Mouse (Mus musculus) embryonic facial prominence, embryonic 15.5 days (tissue): ENCODE results near the gene Gtf2h3. TPM values are rescaled to one million over a fixed set of nuclear protein-coding genes. Genes with fewer than 3 reads are reported as not detected.
A peak's percentile ranks its signal among the peaks of the same experiment; 100 is the strongest.

Experiments
- ATAC-seq: fragments of 200-750 bp; cut with Nextera tagmentation; 2 replicates; pipeline ENCODE4 v1.8.0; 2017; ENCODE audit warnings: low read depth, moderate TSS enrichment; ENCODE audit not compliant: insufficient number of reproducible peaks, low FRiP score, low TSS enrichment
- H3K27ac ChIP-seq: fragments of 300-500 bp; sonication (generic); replicated peaks from 2 replicates; pipeline ENCODE4 v1.5.1; 2015; ENCODE audit warnings: mild to moderate bottlenecking, inconsistent platforms
- H3K27me3 ChIP-seq: fragments of 300-500 bp; sonication (generic); 2 replicates; pipeline ENCODE4 v1.6.1; 2015; ENCODE audit warnings: inconsistent platforms
- H3K36me3 ChIP-seq: fragments of 300-500 bp; sonication (generic); 2 replicates; pipeline ENCODE4 v1.6.1; 2015; ENCODE audit warnings: mild to moderate bottlenecking, inconsistent platforms
- H3K4me1 ChIP-seq: fragments of 300-500 bp; sonication (generic); 2 replicates; pipeline ENCODE4 v1.6.1; 2015; ENCODE audit warnings: inconsistent platforms
- H3K4me2 ChIP-seq: fragments of 300-500 bp; sonication (generic); replicated peaks from 2 replicates; pipeline ENCODE4 v1.6.1; 2015; ENCODE audit warnings: mild to moderate bottlenecking, inconsistent platforms
- H3K4me3 ChIP-seq: fragments of 300-500 bp; sonication (generic); replicated peaks from 2 replicates; pipeline ENCODE4 v1.5.1; 2015; ENCODE audit warnings: mild to moderate bottlenecking, inconsistent platforms
- H3K9ac ChIP-seq: fragments of 300-500 bp; sonication (generic); 2 replicates; pipeline ENCODE4 v1.6.1; 2015; ENCODE audit warnings: inconsistent platforms
- H3K9me3 ChIP-seq: fragments of 300-500 bp; sonication (generic); replicated peaks from 2 replicates; pipeline ENCODE4 v1.6.1; 2016; ENCODE audit warnings: inconsistent platforms
- WGBS: fragments of 180-500 bp; shearing (Covaris S2); methylation state at CpG from one replicate; pipeline ENCODE4 v1.1.7; 2015; 5-methylcytosine and 5-hydroxymethylcytosine counted together
- polyA plus RNA-seq: library from polyadenylated mRNA; unstranded; fragments of >200 nt; fragmentation: Nextera tagmentation; extraction: Ambion mirVana; gene quantifications from 2 replicates; pipeline ENCODE4 v1.2.1, GENCODE M21; 2015

The Gtf2h3 gene
- polyA plus RNA-seq: 58.2 and 60.3 TPM in 2 replicates

DNA sequence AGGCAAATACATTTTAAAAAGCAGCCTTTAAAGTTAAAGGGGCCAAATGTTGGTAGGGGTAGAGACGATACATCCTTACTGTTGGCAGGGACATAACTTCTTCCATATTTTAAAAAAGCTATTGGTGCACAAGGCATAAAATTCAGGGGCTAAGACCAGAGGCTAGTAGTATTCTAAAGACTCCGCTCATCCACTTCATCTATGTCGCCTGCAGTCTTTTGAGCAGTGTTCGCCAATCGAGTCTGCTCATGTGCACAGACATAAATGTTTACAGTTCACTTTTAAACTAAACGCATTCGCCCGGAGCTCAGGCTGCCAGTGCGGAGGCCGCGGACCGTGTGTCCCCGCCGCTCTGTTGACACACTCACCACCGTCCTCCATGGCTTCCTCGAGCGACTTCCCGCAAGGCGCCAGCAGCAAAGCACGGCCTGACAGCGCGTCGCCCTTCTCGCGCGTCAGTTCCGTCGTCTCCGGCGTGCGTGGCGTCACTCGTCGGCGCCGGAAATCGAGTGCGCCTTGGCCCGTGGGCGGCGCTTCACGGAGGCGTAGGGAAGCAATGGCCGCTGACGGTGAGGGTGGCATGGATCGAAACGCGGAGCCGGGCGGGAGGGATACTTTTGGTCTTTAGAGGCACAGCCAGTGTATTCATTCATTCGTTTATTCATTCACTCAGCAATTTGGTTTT is at the start of gene Gtf2h3, which contains the start of gene Eif2b1:
TSS of gene Gtf2h3 (plus strand) at position 508 of the 685 bp plus-strand sequence.
TSS of gene Eif2b1 (minus strand) at position 499 of the 685 bp plus-strand sequence.
- WGBS: 1% methylated on average over 51 of the region's 51 CpGs
- peak within 1 kb of the TSS; percentile 85 for H3K4me2 ChIP-seq
- peaks cover 48% of the 10 kb centered on the region for H3K36me3 ChIP-seq
- peak; percentile 88 for ATAC-seq
- H3K9ac ChIP-seq: peak within 1 kb of the TSS; percentile 68
- H3K9me3 ChIP-seq: no peaks in the 10 kb centered on the region
- H3K27me3 ChIP-seq: no peaks in the 10 kb centered on the region
- 0 out of 2 replicates have a peak within 1 kb of the TSS, but pooled peaks have one; percentile 34 for H3K27ac ChIP-seq
- H3K4me3 ChIP-seq: peak within 1 kb of the TSS; percentile 84
- H3K4me1 ChIP-seq: peaks cover 22% of the 10 kb centered on the region

- ATAC-seq: no peak
- Histone ChIP-seq H3K9ac (0 out of 2 replicates have a peak overlapping the region, but pooled peaks have one; percentile 45), H3K4me1 (peaks cover 37% of the 10 kb centered on the region), H3K4me3 (peak overlapping the region; percentile 86), H3K27me3 (no peaks in the 10 kb centered on the region), H3K9me3 (no peaks in the 10 kb centered on the region), H3K27ac (peak overlapping the region; percentile 52), H3K4me2 (peak overlapping the region; percentile 80), H3K36me3 (no peaks in the 10 kb centered on the region)
- WGBS: 11% methylated on average over 8 of the region's 8 CpGs
Measured at GRCm38 (mm10) chr5:124529191-124529651, 49.7 kb upstream of the Gtf2h3 start.

GRCm38 (mm10) chr5:124529697-124530096 is 49.2 kb upstream of the Gtf2h3 start:
- 31% methylated on average over 8 of the region's 8 CpGs for WGBS
- peak overlapping the region; percentile 52; the same call in 1 of the 2 replicates for H3K27ac ChIP-seq

DNA sequence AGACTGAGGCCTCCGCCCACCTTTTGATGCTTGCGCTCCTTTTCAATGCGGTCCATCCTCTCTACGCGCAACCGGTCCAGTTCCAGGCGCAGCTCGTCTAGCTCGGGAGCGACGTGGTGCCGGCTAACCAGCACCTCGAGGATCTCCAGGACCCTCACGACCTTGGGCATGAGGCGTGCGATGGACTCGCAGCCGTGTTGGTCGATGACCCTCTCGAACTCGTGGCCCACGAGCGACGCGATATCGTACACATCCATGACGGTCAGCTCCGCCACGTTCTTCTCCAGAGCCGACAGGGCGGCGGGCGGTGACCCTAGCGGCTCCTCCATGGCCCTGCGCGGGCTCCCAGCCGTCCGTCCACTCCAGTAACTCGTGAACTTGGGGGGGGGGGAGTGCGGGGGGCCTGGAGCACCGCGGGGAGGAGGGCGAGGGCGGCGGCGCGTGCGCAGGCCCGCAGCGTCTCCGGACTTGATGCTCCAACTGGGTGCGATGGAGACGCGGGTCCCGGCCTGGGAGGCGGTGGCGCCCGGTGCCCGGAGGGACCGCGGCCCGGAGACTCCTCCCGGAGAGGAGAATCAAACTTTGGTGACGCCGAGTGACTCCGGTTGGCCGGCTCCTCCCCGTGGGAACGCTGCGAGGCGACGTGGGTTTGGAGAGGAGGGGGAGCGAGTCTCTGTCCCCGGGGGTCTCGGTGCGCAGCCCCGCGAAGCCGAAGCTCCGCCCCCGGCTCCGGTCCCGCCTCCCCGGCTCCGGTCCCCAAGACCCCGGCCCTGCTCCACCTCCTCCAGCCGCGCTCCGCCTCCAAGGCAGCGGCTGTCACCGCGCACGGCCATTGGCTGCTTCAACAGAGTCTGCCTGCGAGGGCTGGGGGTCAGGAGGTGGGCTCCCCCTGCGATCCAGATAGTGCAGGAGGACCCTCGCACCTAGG is 48.0 kb upstream of the Gtf2h3 start, which contains the start of gene Rilpl1:
TSS of gene Rilpl1 (minus strand) at position 737 of the 928 bp plus-strand sequence.
- Histone ChIP-seq H3K27me3 (no peaks in the 10 kb centered on the region), H3K4me3 (peak within 1 kb of the TSS; percentile 86), H3K4me2 (peak within 1 kb of the TSS; percentile 80), H3K27ac (peak within 1 kb of the TSS; percentile 86), H3K9ac (peak within 1 kb of the TSS; percentile 58), H3K4me1 (peaks cover 37% of the 10 kb centered on the region), H3K36me3 (no peaks in the 10 kb centered on the region), H3K9me3 (no peaks in the 10 kb centered on the region)
- ATAC-seq: peak; percentile 92
- under 1% methylated on average over 89 of the region's 96 CpGs for WGBS

More at GRCm38 (mm10) chr5:124529697-124530096, 49.2 kb upstream of the Gtf2h3 start:
- ATAC-seq: no peak
- H3K36me3 ChIP-seq: no peaks in the 10 kb centered on the region
- H3K4me2 ChIP-seq: peak overlapping the region; percentile 80
- peaks cover 37% of the 10 kb centered on the region for H3K4me1 ChIP-seq
- H3K27me3 ChIP-seq: no peaks in the 10 kb centered on the region
- H3K9me3 ChIP-seq: no peaks in the 10 kb centered on the region
- H3K4me3 ChIP-seq: peak overlapping the region; percentile 86
- no peak overlapping the region for H3K9ac ChIP-seq

- ATAC-seq: 0 out of 2 replicates have a peak, but pooled peaks have one; percentile 2
- WGBS: 15% methylated on average over 14 of the region's 14 CpGs
- no peaks in the 10 kb centered on the region for H3K9me3 ChIP-seq
- peaks cover 37% of the 10 kb centered on the region for H3K4me1 ChIP-seq
- H3K36me3 ChIP-seq: no peaks in the 10 kb centered on the region
- H3K4me3 ChIP-seq: peak overlapping the region; percentile 86
- no peaks in the 10 kb centered on the region for H3K27me3 ChIP-seq
- H3K9ac ChIP-seq: peak overlapping the region; percentile 58
- peak overlapping the region; percentile 80 for H3K4me2 ChIP-seq
- H3K27ac ChIP-seq: peak overlapping the region; percentile 86
Measured at GRCm38 (mm10) chr5:124531583-124531930, 47.4 kb upstream of the Gtf2h3 start.

DNA sequence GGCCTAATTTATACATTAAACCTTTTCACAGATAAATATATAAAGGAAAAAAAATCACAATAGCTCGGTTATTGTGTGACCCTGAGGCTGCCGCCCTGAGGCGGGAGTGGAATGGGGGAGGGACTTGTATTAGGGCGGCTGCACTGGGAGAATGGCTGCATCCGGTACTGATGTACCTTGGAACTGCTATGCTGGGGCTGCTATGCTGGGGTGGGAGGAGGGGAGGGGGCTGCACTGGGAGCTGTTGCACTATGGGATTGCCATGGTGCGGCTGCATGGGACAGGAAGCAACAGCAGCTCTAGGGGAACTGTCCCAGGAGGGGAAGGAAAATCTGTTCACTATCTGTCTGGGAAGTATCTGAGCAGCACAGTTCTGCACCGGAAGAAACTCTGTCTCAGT is 46.5 kb upstream of the Gtf2h3 start:
- H3K4me3 ChIP-seq: no peak overlapping the region
- no peak for ATAC-seq
- WGBS: 22% methylated on average over 7 of the region's 7 CpGs
- H3K27me3 ChIP-seq: no peaks in the 10 kb centered on the region
- H3K9ac ChIP-seq: no peak overlapping the region
- H3K4me1 ChIP-seq: peaks cover 42% of the 10 kb centered on the region
- no peak overlapping the region for H3K4me2 ChIP-seq
- H3K36me3 ChIP-seq: no peaks in the 10 kb centered on the region
- no peak overlapping the region for H3K27ac ChIP-seq
- H3K9me3 ChIP-seq: no peaks in the 10 kb centered on the region

DNA sequence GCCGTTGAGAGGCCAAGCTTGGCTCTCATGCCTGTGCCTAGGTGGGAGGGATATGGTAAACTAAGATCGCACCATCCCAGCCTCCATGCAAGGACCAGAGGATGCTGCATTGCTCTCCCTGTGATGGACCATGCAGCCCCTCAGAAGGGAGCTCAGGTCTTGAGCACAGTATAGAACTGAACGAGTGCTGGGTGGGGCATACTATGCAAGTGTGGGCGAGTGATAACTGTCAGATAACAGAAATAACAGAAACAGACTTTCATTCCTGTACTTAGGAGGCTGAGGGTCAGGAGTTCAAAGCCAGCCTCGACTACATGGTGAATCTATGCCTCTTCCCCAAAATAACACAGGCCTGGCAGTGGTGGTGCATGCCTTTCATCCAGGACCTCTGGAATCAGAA is 43.9 kb upstream of the Gtf2h3 start:
- 69% methylated on average over 5 of the region's 5 CpGs for WGBS
- Histone ChIP-seq H3K27ac (no peak overlapping the region), H3K9ac (no peak overlapping the region), H3K4me3 (no peak overlapping the region), H3K27me3 (no peaks in the 10 kb centered on the region), H3K4me1 (peaks cover 21% of the 10 kb centered on the region), H3K4me2 (no peak overlapping the region), H3K9me3 (no peaks in the 10 kb centered on the region), H3K36me3 (no peaks in the 10 kb centered on the region)
- ATAC-seq: no peak

GRCm38 (mm10) chr5:124536776-124537175 is 42.2 kb upstream of the Gtf2h3 start:
- H3K27ac ChIP-seq: 0 out of 2 replicates have a peak overlapping the region, but pooled peaks have one; percentile 2
- ATAC-seq: no peak
- H3K9ac ChIP-seq: no peak overlapping the region; the same call in 1 of the 2 replicates
- peaks cover 11% of the 10 kb centered on the region for H3K4me1 ChIP-seq
- peak overlapping the region; percentile 23 for H3K4me3 ChIP-seq
- no peaks in the 10 kb centered on the region for H3K27me3 ChIP-seq
- no peaks in the 10 kb centered on the region for H3K9me3 ChIP-seq
- no peaks in the 10 kb centered on the region for H3K36me3 ChIP-seq
- WGBS: 6% methylated on average over 17 of the region's 17 CpGs
- H3K4me2 ChIP-seq: peak overlapping the region; percentile 44

DNA sequence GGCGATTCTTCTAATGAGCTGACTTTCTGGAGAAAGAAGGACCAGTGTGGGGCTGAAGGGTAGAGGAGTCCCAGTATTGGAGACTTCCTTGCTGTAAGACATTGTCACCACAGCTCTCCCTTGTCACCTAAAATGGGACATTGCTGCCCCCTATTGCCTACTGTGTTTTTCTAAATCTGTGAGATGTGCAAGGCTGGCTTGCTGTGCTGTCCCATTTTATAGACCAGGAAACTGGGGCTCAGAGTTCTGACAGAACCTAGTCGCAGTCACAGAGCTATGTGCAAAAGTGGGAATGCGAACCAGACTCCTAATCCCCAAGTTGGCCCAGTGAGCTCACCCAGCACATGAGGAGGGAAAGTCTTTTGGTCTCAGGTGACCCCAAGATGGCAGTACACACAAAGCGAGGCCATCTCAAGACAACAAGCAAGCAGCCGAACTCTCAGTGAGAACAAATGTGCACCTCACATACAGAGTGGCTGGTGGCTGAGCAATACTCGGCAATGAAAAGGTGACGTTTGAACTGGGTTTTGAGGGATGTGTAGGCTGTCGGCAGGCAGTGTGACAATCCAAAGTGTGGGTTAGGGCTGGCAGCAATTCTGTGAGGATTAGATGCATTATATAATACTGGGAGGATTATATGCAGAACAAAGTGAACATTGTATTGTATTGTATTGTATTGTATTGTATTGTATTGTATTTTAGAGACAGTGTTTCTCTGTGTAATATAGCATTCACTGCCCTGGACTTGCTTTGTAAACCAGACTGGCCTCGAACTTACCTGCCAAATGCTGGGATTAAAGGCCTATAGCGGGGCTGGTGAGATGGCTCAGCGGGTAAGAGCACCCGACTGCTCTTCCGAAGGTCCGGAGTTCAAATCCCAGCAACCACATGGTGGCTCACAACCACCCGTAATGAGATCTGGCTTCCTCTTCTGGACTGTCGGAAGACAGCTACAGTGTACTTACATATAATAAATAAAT is 39.8 kb upstream of the Gtf2h3 start:
- no peak for ATAC-seq
- 75% methylated on average over 16 of the region's 16 CpGs for WGBS

DNA sequence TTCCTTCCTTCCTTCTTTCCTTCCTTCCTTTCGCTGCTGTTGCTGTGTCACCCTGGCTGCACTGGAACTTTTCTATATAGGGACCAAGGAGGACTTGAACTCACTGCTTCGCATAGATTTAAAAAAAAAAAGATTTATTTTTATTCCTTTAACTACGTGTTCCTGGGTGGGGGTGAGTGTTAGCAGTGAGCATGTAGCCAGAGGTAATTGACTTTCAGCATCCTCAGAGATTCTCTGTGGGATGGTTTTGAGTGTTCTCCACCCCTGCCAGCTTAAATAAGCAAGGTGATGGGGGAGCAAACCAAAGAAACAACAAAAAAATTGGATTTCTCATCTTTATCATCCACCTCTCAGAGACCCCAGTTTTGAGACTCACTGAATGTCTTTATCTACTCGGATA is 39.0 kb upstream of the Gtf2h3 start:
- ATAC-seq: no peak
- WGBS: 73% methylated on average over 4 of the region's 4 CpGs
- H3K4me1 ChIP-seq: peaks cover 18% of the 10 kb centered on the region
- H3K4me2 ChIP-seq: peak overlapping the region; percentile 43
- no peaks in the 10 kb centered on the region for H3K9me3 ChIP-seq
- peak overlapping the region; percentile 89; the same call in 1 of the 2 replicates for H3K27ac ChIP-seq
- H3K4me3 ChIP-seq: peak overlapping the region; percentile 96
- H3K9ac ChIP-seq: no peak overlapping the region
- no peaks in the 10 kb centered on the region for H3K27me3 ChIP-seq
- peaks cover 17% of the 10 kb centered on the region for H3K36me3 ChIP-seq

More for the DNA sequence above, 39.8 kb upstream of the Gtf2h3 start:
- Histone ChIP-seq H3K9ac (no peak overlapping the region), H3K4me1 (peaks cover 16% of the 10 kb centered on the region), H3K27ac (no peak overlapping the region), H3K4me3 (no peak overlapping the region), H3K9me3 (no peaks in the 10 kb centered on the region), H3K36me3 (peaks cover 9% of the 10 kb centered on the region), H3K4me2 (no peak overlapping the region), H3K27me3 (no peaks in the 10 kb centered on the region)
